Mouse (Mus musculus): ENCODE results near the gene Myl4.

- TF ChIP-seq GATA1 (IDR thresholded peaks at IDR 0.05; ENCODE audit: borderline replicate concordance, low read length) (no peak), FLI1 (IDR thresholded peaks at IDR 0.05; ENCODE audit: low read length) (no peak)
Measured at GRCm38 (mm10) chr11:104630185-104630835, 79.8 kb downstream of the Myl4 start.

Measured in megakaryocyte, embryonic 14.5 days (primary cell).